ENCODE assay signal across 8 mouse cellular contexts in genomic region chr17:26638655-26639054, GRCm38 (mm10). TPM values are rescaled to one million over a fixed set of nuclear protein-coding genes. Genes with fewer than 3 reads are reported as not detected.
A peak's percentile ranks its signal among the peaks of the same experiment; 100 is the strongest.
DNase-seq lines count a peak whose midpoint lies in the region; ATAC-seq and TF ChIP-seq lines count a peak whose summit lies in the region.

No protein-coding gene starts in this region.

- H3K27ac ChIP-seq in hindbrain, postnatal 0 days: peak overlapping the region; percentile 15; the same call in 1 of the 2 replicates
- H3K27ac ChIP-seq in limb, embryonic 10.5 days: no peak overlapping the region
- no peak overlapping the region for H3K27ac ChIP-seq in midbrain, embryonic 15.5 days

- H3K4me3 ChIP-seq in hindbrain, postnatal 0 days (ENCODE audit: low read length): no peak overlapping the region
- no peak overlapping the region for H3K4me3 ChIP-seq in limb, embryonic 10.5 days
- no peak overlapping the region for H3K4me3 ChIP-seq in midbrain, embryonic 15.5 days

- no peak overlapping the region for H3K9ac ChIP-seq in hindbrain, postnatal 0 days (replicated peaks; ENCODE audit: low read length)
- no peak overlapping the region for H3K9ac ChIP-seq in midbrain, embryonic 15.5 days

- H3K36me3 ChIP-seq in hindbrain, postnatal 0 days (ENCODE audit: insufficient read depth, low read length): peaks cover 60% of the 10 kb centered on the region
- H3K36me3 ChIP-seq in limb, embryonic 10.5 days: peaks cover 95% of the 10 kb centered on the region
- peaks cover 58% of the 10 kb centered on the region for H3K36me3 ChIP-seq in midbrain, embryonic 15.5 days (replicated peaks)
- no peaks in the 10 kb centered on the region; the same call in none of the 2 replicates for H3K36me3 ChIP-seq in splenic B cell, adult 2 months (ENCODE audit: control insufficient read depth, insufficient read depth, low read length, poor library complexity, severe bottlenecking)

- peak; percentile 51 for DNase-seq in ovary, postnatal 10 days (ENCODE audit: low spot score)
- no peak for DNase-seq in ovary, adult 18-20 months (ENCODE audit: low spot score)
- DNase-seq in cerebellum, adult 9-11 months: peak; percentile 79
- peak; percentile 76 to 79 for DNase-seq in frontal cortex, postnatal 36 days (ENCODE audit: low spot score in 2 of 2)
- DNase-seq in hindbrain, postnatal 0 days (ENCODE audit: low spot score): peak; percentile 84
- peak; percentile 86 for DNase-seq in limb, embryonic 10.5 days (ENCODE audit: low spot score)
- peak; percentile 83 for DNase-seq in splenic B cell, adult 2 months (ENCODE audit: low read depth, low spot score)

- no peaks in the 10 kb centered on the region for H3K27me3 ChIP-seq in hindbrain, postnatal 0 days (ENCODE audit: insufficient read depth, low read length)
- H3K27me3 ChIP-seq in limb, embryonic 10.5 days (ENCODE audit: low read depth, poor library complexity, severe bottlenecking): no peaks in the 10 kb centered on the region
- H3K27me3 ChIP-seq in midbrain, embryonic 15.5 days (replicated peaks): no peaks in the 10 kb centered on the region
- H3K27me3 ChIP-seq in splenic B cell, adult 2 months (ENCODE audit: control insufficient read depth, insufficient read depth, low read length, poor library complexity, severe bottlenecking): no peaks in the 10 kb centered on the region

- WGBS in hindbrain, postnatal 0 days: 20% methylated on average over 7 of the region's 7 CpGs
- 40% methylated on average over 7 of the region's 7 CpGs for WGBS in limb, embryonic 10.5 days
- WGBS in midbrain, embryonic 15.5 days: 20% methylated on average over 7 of the region's 7 CpGs

- peak; percentile 68 for ATAC-seq in hindbrain, postnatal 0 days
- ATAC-seq in midbrain, embryonic 15.5 days (replicated peaks): 0 out of 2 replicates have a peak, but pooled peaks have one; percentile 58

- no peak overlapping the region for H3K4me2 ChIP-seq in hindbrain, postnatal 0 days (ENCODE audit: low read depth, low read length)
- no peak overlapping the region for H3K4me2 ChIP-seq in midbrain, embryonic 15.5 days

- TF ChIP-seq CTCF in hindbrain, postnatal 0 days (IDR thresholded peaks at IDR 0.05; ENCODE audit: low read depth): peak; percentile 99

- no peaks in the 10 kb centered on the region for H3K4me1 ChIP-seq in hindbrain, postnatal 0 days (ENCODE audit: insufficient read depth, low read length)
- H3K4me1 ChIP-seq in limb, embryonic 10.5 days: no peaks in the 10 kb centered on the region
- no peaks in the 10 kb centered on the region for H3K4me1 ChIP-seq in midbrain, embryonic 15.5 days

- no peaks in the 10 kb centered on the region for H3K9me3 ChIP-seq in hindbrain, postnatal 0 days (ENCODE audit: low read length)
- H3K9me3 ChIP-seq in limb, embryonic 10.5 days (replicated peaks): no peaks in the 10 kb centered on the region
- no peaks in the 10 kb centered on the region for H3K9me3 ChIP-seq in midbrain, embryonic 15.5 days

RNA-seq across cellular contexts. Expression of gene Atp6v0e, which starts 24.4 kb away (rescaled TPM):
- total RNA-seq in hindbrain, postnatal 0 days (2014; rRNA removed): 98.2 and 124 TPM in 2 replicates
- polyA plus RNA-seq in hindbrain, postnatal 0 days (2015; fragmentation: Nextera tagmentation; extraction: Ambion mirVana): 121 and 133 TPM in 2 replicates
- polyA plus RNA-seq in limb, embryonic 10.5 days (2016; fragmentation: Nextera tagmentation; extraction: Ambion mirVana): 104 and 107 TPM in 2 replicates
- polyA plus RNA-seq in midbrain, embryonic 15.5 days (2015; fragmentation: Nextera tagmentation; extraction: Ambion mirVana): 82.7 and 89.4 TPM in 2 replicates
